Mouse (Mus musculus) kidney, postnatal 0 days (tissue): ENCODE data around the gene Mecom. TPM values are rescaled to one million over a fixed set of nuclear protein-coding genes. Genes with fewer than 3 reads are reported as not detected.
A peak's percentile ranks its signal among the peaks of the same experiment; 100 is the strongest.

Experiments used
- ATAC-seq: fragments of 200-750 bp; cut with Nextera tagmentation; replicated peaks from 2 replicates; pipeline ENCODE4 v1.8.0; 2017; ENCODE audit warnings: low read depth, moderate number of reproducible peaks, moderate TSS enrichment, moderate library complexity; ENCODE audit not compliant: low FRiP score
- DNase-seq: peaks from one replicate; pipeline ENCODE4 v3.0.0-alpha.2; 2016; ENCODE audit warnings: low spot score
- H3K27ac ChIP-seq: fragments of 300-500 bp; sonication (generic); 2 replicates; pipeline ENCODE4 v1.5.1; 2014; ENCODE audit warnings: mild to moderate bottlenecking
- H3K27me3 ChIP-seq: fragments of 300-500 bp; sonication (generic); 2 replicates; pipeline ENCODE4 v1.6.1; 2014; ENCODE audit warnings: low read length, mixed read lengths; ENCODE audit not compliant: insufficient read depth
- H3K36me3 ChIP-seq: fragments of 300-500 bp; sonication (generic); 2 replicates; pipeline ENCODE4 v1.6.1; 2014; ENCODE audit warnings: low read length, mixed read lengths; ENCODE audit not compliant: insufficient read depth
- H3K4me1 ChIP-seq: fragments of 300-500 bp; sonication (generic); replicated peaks from 2 replicates; pipeline ENCODE4 v1.6.1; 2014; ENCODE audit warnings: antibody characterized with exemption, low read length, mixed read lengths; ENCODE audit not compliant: insufficient read depth
- H3K4me2 ChIP-seq: fragments of 300-500 bp; sonication (generic); 2 replicates; pipeline ENCODE4 v1.6.1; 2014; ENCODE audit warnings: mild to moderate bottlenecking, low read length, moderate library complexity, mixed read lengths
- H3K4me3 ChIP-seq: fragments of 300-500 bp; sonication (generic); replicated peaks from 2 replicates; pipeline ENCODE4 v1.5.1; 2014; ENCODE audit warnings: low read depth, low read length
- H3K9ac ChIP-seq: fragments of 300-500 bp; sonication (generic); 2 replicates; pipeline ENCODE4 v1.6.1; 2014; ENCODE audit warnings: low read depth, low read length
- H3K9me3 ChIP-seq: fragments of 300-500 bp; sonication (generic); replicated peaks from 2 replicates; pipeline ENCODE4 v1.6.1; 2016; ENCODE audit warnings: low read length, inconsistent platforms, mixed read lengths
- CTCF ChIP-seq: IDR thresholded peaks from 2 replicates; pipeline ENCODE4 v1.5.1; 2016; ENCODE audit warnings: antibody characterized with exemption, low read depth, mild to moderate bottlenecking, moderate library complexity
- WGBS: fragments of 180-500 bp; shearing (Covaris S2); extraction: QIAGEN DNeasy Blood & Tissue Kit; methylation state at CpG from one replicate; pipeline ENCODE4 v1.1.7; 2014; 5-methylcytosine and 5-hydroxymethylcytosine counted together
- polyA plus RNA-seq: library from polyadenylated mRNA; unstranded; fragments of >200 nt; fragmentation: Nextera tagmentation; extraction: Ambion mirVana; gene quantifications from 2 replicates; pipeline ENCODE4 v1.2.1, GENCODE M21; 2015

Gene Mecom
- polyA plus RNA-seq, 1 experiment from 2014 or later: 54.7 TPM

GRCm38 (mm10) chr3:30420899-30421298 lies 126.9 kb downstream of the Mecom start:
- Histone ChIP-seq H3K9ac (no peak overlapping the region), H3K4me1 (no peaks in the 10 kb centered on the region), H3K4me2 (no peak overlapping the region), H3K36me3 (no peaks in the 10 kb centered on the region), H3K9me3 (no peaks in the 10 kb centered on the region), H3K4me3 (no peak overlapping the region), H3K27me3 (no peaks in the 10 kb centered on the region), H3K27ac (no peak overlapping the region)
- 0 out of 2 replicates have a peak, but pooled peaks have one; percentile 5 for TF ChIP-seq CTCF
- WGBS: 76% methylated on average over 5 of the region's 5 CpGs
- no peak for ATAC-seq
- no peak for DNase-seq

- Histone ChIP-seq H3K9ac (no peak overlapping the region), H3K27ac (no peak overlapping the region), H3K36me3 (no peaks in the 10 kb centered on the region), H3K9me3 (no peaks in the 10 kb centered on the region), H3K27me3 (no peaks in the 10 kb centered on the region), H3K4me2 (no peak overlapping the region), H3K4me3 (no peak overlapping the region), H3K4me1 (no peaks in the 10 kb centered on the region; the same call in 1 of the 2 replicates)
- DNase-seq: no peak
- 91% methylated on average over 6 of the region's 6 CpGs for WGBS
- TF ChIP-seq CTCF: no peak
- no peak for ATAC-seq
Observed at GRCm38 (mm10) chr3:30414173-30414572, 133.6 kb downstream of the Mecom start.

GRCm38 (mm10) chr3:30410778-30411177 lies 137.0 kb downstream of the Mecom start:
- no peaks in the 10 kb centered on the region for H3K36me3 ChIP-seq
- no peak overlapping the region for H3K4me2 ChIP-seq
- ATAC-seq (no peak), DNase-seq (no peak)
- H3K9me3 ChIP-seq: no peaks in the 10 kb centered on the region
- WGBS: 67% methylated on average over 4 of the region's 4 CpGs
- TF ChIP-seq CTCF: no peak
- no peak overlapping the region for H3K9ac ChIP-seq
- no peaks in the 10 kb centered on the region for H3K27me3 ChIP-seq
- no peak overlapping the region for H3K27ac ChIP-seq
- no peaks in the 10 kb centered on the region; the same call in 1 of the 2 replicates for H3K4me1 ChIP-seq
- no peak overlapping the region for H3K4me3 ChIP-seq

- ATAC-seq (no peak), DNase-seq (no peak)
- Histone ChIP-seq H3K36me3 (no peaks in the 10 kb centered on the region), H3K4me2 (no peak overlapping the region), H3K27me3 (no peaks in the 10 kb centered on the region), H3K27ac (no peak overlapping the region), H3K4me3 (no peak overlapping the region), H3K4me1 (no peaks in the 10 kb centered on the region), H3K9me3 (no peaks in the 10 kb centered on the region), H3K9ac (no peak overlapping the region)
- WGBS: 88% methylated on average over 4 of the region's 4 CpGs
- TF ChIP-seq CTCF: no peak
Observed at GRCm38 (mm10) chr3:30404821-30405220, 143.0 kb downstream of the Mecom start.

- Histone ChIP-seq H3K4me1 (no peaks in the 10 kb centered on the region), H3K4me3 (no peak overlapping the region), H3K9me3 (no peaks in the 10 kb centered on the region), H3K4me2 (no peak overlapping the region), H3K9ac (no peak overlapping the region), H3K27ac (0 out of 2 replicates have a peak overlapping the region, but pooled peaks have one; percentile 1), H3K36me3 (no peaks in the 10 kb centered on the region), H3K27me3 (no peaks in the 10 kb centered on the region)
- WGBS: 65% methylated on average over 7 of the region's 7 CpGs
- ATAC-seq: 0 out of 2 replicates have a peak, but pooled peaks have one; percentile 21
- no peak for DNase-seq
- TF ChIP-seq CTCF: no peak
Observed at GRCm38 (mm10) chr3:30398911-30399310, 148.9 kb downstream of the Mecom start.

- WGBS: 94% methylated on average over 4 of the region's 4 CpGs
- no peak overlapping the region for H3K4me3 ChIP-seq
- H3K27ac ChIP-seq: no peak overlapping the region
- no peak for ATAC-seq
- 0 out of 2 replicates have a peak, but pooled peaks cover 3% of the 10 kb centered on the region for H3K4me1 ChIP-seq
- no peak overlapping the region for H3K9ac ChIP-seq
- no peaks in the 10 kb centered on the region for H3K27me3 ChIP-seq
- H3K9me3 ChIP-seq: no peaks in the 10 kb centered on the region
- no peaks in the 10 kb centered on the region for H3K36me3 ChIP-seq
- DNase-seq: no peak
- H3K4me2 ChIP-seq: no peak overlapping the region
- no peak for TF ChIP-seq CTCF
Observed at GRCm38 (mm10) chr3:30394911-30395310, 152.9 kb downstream of the Mecom start.

- TF ChIP-seq CTCF: no peak
- WGBS: 61% methylated on average over 4 of the region's 4 CpGs
- no peak overlapping the region for H3K9ac ChIP-seq
- no peak overlapping the region for H3K4me2 ChIP-seq
- ATAC-seq (no peak), DNase-seq (no peak)
- no peak overlapping the region for H3K27ac ChIP-seq
- H3K27me3 ChIP-seq: no peaks in the 10 kb centered on the region
- no peak overlapping the region for H3K4me3 ChIP-seq
- 0 out of 2 replicates have a peak, but pooled peaks cover 3% of the 10 kb centered on the region for H3K4me1 ChIP-seq
- no peaks in the 10 kb centered on the region for H3K36me3 ChIP-seq
- H3K9me3 ChIP-seq: no peaks in the 10 kb centered on the region
Observed at GRCm38 (mm10) chr3:30392662-30393061, 155.1 kb downstream of the Mecom start.
